In genomic region chr10:123075751-123076242, GRCm38 (mm10) we compare ENCODE assay signal across 8 mouse cellular contexts. TPM values are rescaled to one million over a fixed set of nuclear protein-coding genes. Genes with fewer than 3 reads are reported as not detected.
DNase-seq lines count a peak whose midpoint lies in the region; ATAC-seq and TF ChIP-seq lines count a peak whose summit lies in the region.

No protein-coding gene starts in this region.

- H3K9ac ChIP-seq in liver, adult 2 months (ENCODE audit: low read depth, low read length): peak overlapping the region; percentile 97
- peak overlapping the region; percentile 92 for H3K9ac ChIP-seq in intestine, embryonic 15.5 days

- peak overlapping the region; percentile 73 for H3K4me3 ChIP-seq in liver, adult 2 months (ENCODE audit: insufficient read depth, low read depth, low read length)
- peak overlapping the region; percentile 81 for H3K4me3 ChIP-seq in embryonic fibroblast, embryonic 13.5 days (ENCODE audit: insufficient read depth, low read length)
- H3K4me3 ChIP-seq in intestine, embryonic 15.5 days (replicated peaks): peak overlapping the region; percentile 94
- H3K4me3 ChIP-seq in midbrain, embryonic 10.5 days: peak overlapping the region; percentile 80

- no peaks in the 10 kb centered on the region; the same call in 1 of the 2 replicates for H3K27me3 ChIP-seq in liver, adult 2 months (ENCODE audit: control insufficient read depth, insufficient read depth, low read length)
- no peaks in the 10 kb centered on the region for H3K27me3 ChIP-seq in intestine, embryonic 15.5 days (replicated peaks)
- no peaks in the 10 kb centered on the region for H3K27me3 ChIP-seq in midbrain, embryonic 10.5 days (ENCODE audit: low read depth, poor library complexity, severe bottlenecking)

- ATAC-seq in intestine, embryonic 15.5 days: peak; percentile 77

- no peak for TF ChIP-seq CTCF in liver, adult 2 months (IDR thresholded peaks at IDR 0.05; ENCODE audit: low read depth, low read length)
- TF ChIP-seq CTCF in embryonic fibroblast, embryonic 13.5 days (IDR thresholded peaks at IDR 0.05; ENCODE audit: borderline replicate concordance, insufficient read depth, low read length): no peak

- peaks cover 23% of the 10 kb centered on the region for H3K4me1 ChIP-seq in liver, adult 2 months (ENCODE audit: control insufficient read depth, insufficient read depth, low read length)
- H3K4me1 ChIP-seq in embryonic fibroblast, embryonic 13.5 days (ENCODE audit: control insufficient read depth, insufficient read depth, low read length): no peaks in the 10 kb centered on the region
- peaks cover 6% of the 10 kb centered on the region; the same call in 1 of the 2 replicates for H3K4me1 ChIP-seq in intestine, embryonic 15.5 days (replicated peaks)
- H3K4me1 ChIP-seq in midbrain, embryonic 10.5 days: peaks cover 17% of the 10 kb centered on the region

- peaks cover 2% of the 10 kb centered on the region; the same call in 1 of the 2 replicates for H3K36me3 ChIP-seq in liver, adult 2 months (ENCODE audit: control insufficient read depth, insufficient read depth, low read length)
- H3K36me3 ChIP-seq in intestine, embryonic 15.5 days: 0 out of 2 replicates have a peak, but pooled peaks cover 2% of the 10 kb centered on the region
- peaks cover 23% of the 10 kb centered on the region for H3K36me3 ChIP-seq in midbrain, embryonic 10.5 days

- H3K4me2 ChIP-seq in intestine, embryonic 15.5 days (replicated peaks): peak overlapping the region; percentile 69

- H3K27ac ChIP-seq in liver, adult 2 months (replicated peaks; ENCODE audit: insufficient read depth, low read depth, low read length): peak overlapping the region; percentile 85
- H3K27ac ChIP-seq in embryonic fibroblast, embryonic 13.5 days (ENCODE audit: insufficient read depth, low read length): no peak overlapping the region
- peak overlapping the region; percentile 79 for H3K27ac ChIP-seq in intestine, embryonic 15.5 days
- H3K27ac ChIP-seq in midbrain, embryonic 10.5 days (replicated peaks): peak overlapping the region; percentile 92

- TF ChIP-seq POLR2A in liver, adult 2 months (IDR thresholded peaks at IDR 0.05; ENCODE audit: extremely low read depth, insufficient read depth, low read length): no peak
- no peak for TF ChIP-seq POLR2A in embryonic fibroblast, embryonic 13.5 days (IDR thresholded peaks at IDR 0.05; ENCODE audit: low read depth, low read length)

- peaks cover 30% of the 10 kb centered on the region for H3K79me2 ChIP-seq in liver, adult 2 months (ENCODE audit: control insufficient read depth, insufficient read depth, low read length)

- no peak for DNase-seq in liver, adult 2 months (ENCODE audit: extremely low read depth, low read depth, low spot score)
- DNase-seq in liver (no peak), ZHBTc4 (ENCODE audit: low read depth, low spot score) (peak; percentile 66)
- DNase-seq in midbrain, embryonic 10.5 days (ENCODE audit: low spot score): no peak
- no peak for DNase-seq in ovary, postnatal 36 days (ENCODE audit: low spot score)
- no peak for DNase-seq in adrenal gland, postnatal 36 days

- no peaks in the 10 kb centered on the region for H3K9me3 ChIP-seq in intestine, embryonic 15.5 days
- no peaks in the 10 kb centered on the region; the same call in 1 of the 2 replicates for H3K9me3 ChIP-seq in midbrain, embryonic 10.5 days (replicated peaks)

- whole genome bisulfite sequencing in liver, adult 2 months: under 1% methylated on average over 45 of the region's 48 CpGs
- WGBS in intestine, embryonic 15.5 days: 1% methylated on average over 48 of the region's 48 CpGs
- under 1% methylated on average over 48 of the region's 48 CpGs for WGBS in midbrain, embryonic 10.5 days

RNA-seq across cellular contexts. Expression of gene Mon2, which starts 0.5 kb away (rescaled TPM):
- total RNA-seq in liver, adult 2 months (2014; rRNA removed): 51.8 and 58.1 TPM in 2 replicates
- 24.3 and 35.1 TPM in 2 replicates for polyA plus RNA-seq in liver, adult 2 months (2012; rRNA removed)
- polyA plus RNA-seq in embryonic fibroblast, embryonic 13.5 days (2011; ENCODE audit: insufficient read length, low read depth, missing spikeins): 80.7 and 89.2 TPM in 2 replicates
- 18.7 and 22.9 TPM in 2 replicates for polyA plus RNA-seq in intestine, embryonic 15.5 days (2015; fragmentation: Nextera tagmentation; extraction: Ambion mirVana)
- 18.9 and 19.7 TPM in 2 replicates for polyA plus RNA-seq in midbrain, embryonic 10.5 days (2016; fragmentation: Nextera tagmentation; extraction: Ambion mirVana)
- 10 to 100 TPM; 79.9 to 92.2 TPM for total RNA-seq in adrenal gland, postnatal 36 days (2021)
